Mouse (Mus musculus) urinary bladder, postnatal 36 days (tissue): ENCODE measurements around the gene Krtap17-1.

ENCODE experiments used
- DNase-seq, 2 experiments: peaks; one replicate each; pipeline ENCODE4 v3.0.0; 2022; ENCODE audit warnings: low spot score in 2 of 2, mixed read lengths in 1 of 2

Gene Krtap17-1

GRCm38 (mm10) chr11:99965961-99966360 is 27.8 kb downstream of the Krtap17-1 start:
- DNase-seq, result no peak

GRCm38 (mm10) chr11:99964213-99964612 is 29.6 kb downstream of the Krtap17-1 start:
- DNase-seq, result no peak

- no peak for DNase-seq
These were observed 45.6 kb downstream of the Krtap17-1 start, which contains the start of gene Krtap9-5 for GRCm38 (mm10) chr11:99948175-99948574. Krtap9-5 (plus strand) TSS chr11:99948475.
